Mouse (Mus musculus) neural tube, embryonic 13.5 days (tissue): ENCODE measurements around the gene Atp5f1. TPM values are rescaled to one million over a fixed set of nuclear protein-coding genes. Genes with fewer than 3 reads are reported as not detected.

ENCODE experiments used
- ATAC-seq: fragments of 200-750 bp; cut with Nextera tagmentation; 2 replicates; pipeline ENCODE4 v1.8.0; 2017; ENCODE audit warnings: low read depth, mild to moderate bottlenecking, moderate TSS enrichment, moderate library complexity
- H3K27ac ChIP-seq: fragments of 300-500 bp; sonication (generic); replicated peaks from 2 replicates; pipeline ENCODE4 v1.5.1; 2015; ENCODE audit warnings: moderate library complexity, mild to moderate bottlenecking, inconsistent platforms
- H3K27me3 ChIP-seq: fragments of 300-500 bp; sonication (generic); 2 replicates; pipeline ENCODE4 v1.6.1; 2015; ENCODE audit warnings: mild to moderate bottlenecking, inconsistent platforms
- H3K36me3 ChIP-seq: fragments of 300-500 bp; sonication (generic); 2 replicates; pipeline ENCODE4 v1.6.1; 2015; ENCODE audit warnings: mild to moderate bottlenecking, inconsistent platforms
- H3K4me1 ChIP-seq: fragments of 300-500 bp; sonication (generic); replicated peaks from 2 replicates; pipeline ENCODE4 v1.6.1; 2015; ENCODE audit warnings: inconsistent platforms
- H3K4me2 ChIP-seq: fragments of 300-500 bp; sonication (generic); 2 replicates; pipeline ENCODE4 v1.6.1; 2015; ENCODE audit warnings: inconsistent platforms, mild to moderate bottlenecking, moderate library complexity
- H3K4me3 ChIP-seq: fragments of 300-500 bp; sonication (generic); 2 replicates; pipeline ENCODE4 v1.5.1; 2015; ENCODE audit warnings: mild to moderate bottlenecking, inconsistent platforms
- H3K9ac ChIP-seq: fragments of 300-500 bp; sonication (generic); 2 replicates; pipeline ENCODE4 v1.6.1; 2015; ENCODE audit warnings: moderate library complexity, mild to moderate bottlenecking, inconsistent platforms
- H3K9me3 ChIP-seq: fragments of 300-500 bp; sonication (generic); 2 replicates; pipeline ENCODE4 v1.6.1; 2016; ENCODE audit warnings: inconsistent platforms
- WGBS: fragments of 180-500 bp; shearing (Covaris S2); methylation state at CpG from one replicate; pipeline ENCODE4 v1.1.7; 2015; 5-methylcytosine and 5-hydroxymethylcytosine counted together
- polyA plus RNA-seq: library from polyadenylated mRNA; unstranded; fragments of >200 nt; fragmentation: Nextera tagmentation; extraction: Ambion mirVana; gene quantifications from 2 replicates; pipeline ENCODE4 v1.2.1, GENCODE M21; 2015

The Atp5f1 gene
- polyA plus RNA-seq, 1 experiment from 2014 or later, result 612 TPM

DNA sequence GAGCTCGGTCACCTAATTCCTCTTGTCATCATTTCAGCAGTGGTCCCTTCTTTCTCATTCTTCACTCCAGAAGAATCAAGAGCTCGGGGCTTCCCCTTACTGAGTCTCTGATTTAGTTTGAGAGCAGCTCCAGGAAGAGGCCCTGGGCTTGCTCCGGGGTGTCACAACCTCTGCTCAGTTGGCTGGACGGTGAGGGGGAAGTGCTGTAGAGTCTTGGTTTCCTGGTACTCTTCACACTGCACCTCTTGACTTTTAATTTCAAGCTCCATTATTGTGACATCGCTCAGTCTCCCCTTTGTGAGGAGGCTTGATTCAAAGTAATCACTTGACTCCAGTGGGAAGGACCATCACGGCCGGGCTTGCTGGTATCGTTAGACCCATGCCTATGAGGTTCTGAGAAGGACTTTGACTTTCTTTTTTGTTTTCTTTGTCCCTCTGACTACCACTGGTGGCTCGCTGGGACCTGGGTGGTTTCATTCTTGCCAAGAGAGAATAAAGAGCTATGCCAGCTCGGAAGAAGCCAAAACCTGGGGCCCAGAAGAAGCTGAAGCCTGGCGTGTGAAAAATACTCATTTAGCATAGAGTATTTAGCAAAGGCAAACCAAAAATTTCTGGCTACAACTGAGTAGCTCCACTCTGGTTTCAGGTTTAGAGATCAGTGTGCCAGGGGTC is 49.2 kb downstream of the Atp5f1 start:
- no peak overlapping the region for H3K4me3 ChIP-seq
- no peak for ATAC-seq
- no peak overlapping the region for H3K4me2 ChIP-seq
- H3K9me3 ChIP-seq, result no peaks in the 10 kb centered on the region
- 86% methylated on average over 11 of the region's 11 CpGs for WGBS
- H3K9ac ChIP-seq, result no peak overlapping the region
- H3K27me3 ChIP-seq, result no peaks in the 10 kb centered on the region
- H3K4me1 ChIP-seq, result no peaks in the 10 kb centered on the region
- no peaks in the 10 kb centered on the region for H3K36me3 ChIP-seq
- no peak overlapping the region for H3K27ac ChIP-seq

- no peak overlapping the region for H3K9ac ChIP-seq
- no peaks in the 10 kb centered on the region for H3K9me3 ChIP-seq
- no peaks in the 10 kb centered on the region for H3K36me3 ChIP-seq
- H3K4me1 ChIP-seq, result no peaks in the 10 kb centered on the region
- H3K4me3 ChIP-seq, result no peak overlapping the region
- H3K4me2 ChIP-seq, result no peak overlapping the region
- H3K27me3 ChIP-seq, result no peaks in the 10 kb centered on the region
- 95% methylated on average over 4 of the region's 4 CpGs for WGBS
- no peak for ATAC-seq
- no peak overlapping the region for H3K27ac ChIP-seq
Observed at GRCm38 (mm10) chr3:105908976-105909375, 50.9 kb downstream of the Atp5f1 start.

- no peak overlapping the region for H3K27ac ChIP-seq
- no peaks in the 10 kb centered on the region for H3K9me3 ChIP-seq
- no peak for ATAC-seq
- no peak overlapping the region for H3K4me3 ChIP-seq
- no peaks in the 10 kb centered on the region for H3K4me1 ChIP-seq
- no peaks in the 10 kb centered on the region for H3K36me3 ChIP-seq
- no peak overlapping the region for H3K9ac ChIP-seq
- no peak overlapping the region for H3K4me2 ChIP-seq
- H3K27me3 ChIP-seq, result no peaks in the 10 kb centered on the region
- WGBS, result 54% methylated on average over 9 of the region's 9 CpGs
Observed at GRCm38 (mm10) chr3:105907956-105908655, 51.8 kb downstream of the Atp5f1 start.

DNA sequence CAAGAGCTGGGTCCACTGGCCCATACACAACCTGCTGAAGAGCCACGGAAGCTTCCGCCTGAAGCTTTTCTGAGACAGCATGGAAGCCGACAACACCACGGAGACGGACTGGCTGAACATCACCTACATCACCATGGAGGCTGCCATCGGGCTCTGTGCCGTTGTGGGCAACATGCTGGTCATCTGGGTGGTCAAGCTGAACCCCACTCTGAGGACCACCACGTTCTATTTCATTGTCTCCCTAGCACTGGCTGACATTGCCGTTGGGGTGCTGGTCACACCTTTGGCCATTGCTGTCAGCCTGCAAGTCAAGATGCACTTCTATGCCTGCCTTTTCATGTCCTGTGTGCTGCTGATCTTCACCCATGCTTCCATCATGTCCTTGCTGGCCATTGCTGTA is 55.2 kb downstream of the Atp5f1 start:
- Histone ChIP-seq H3K27me3 (no peaks in the 10 kb centered on the region), H3K27ac (no peak overlapping the region), H3K4me1 (no peaks in the 10 kb centered on the region), H3K4me2 (no peak overlapping the region), H3K36me3 (no peaks in the 10 kb centered on the region), H3K9ac (no peak overlapping the region), H3K9me3 (no peaks in the 10 kb centered on the region), H3K4me3 (no peak overlapping the region)
- ATAC-seq, result no peak
- WGBS, result 94% methylated on average over 9 of the region's 9 CpGs

DNA sequence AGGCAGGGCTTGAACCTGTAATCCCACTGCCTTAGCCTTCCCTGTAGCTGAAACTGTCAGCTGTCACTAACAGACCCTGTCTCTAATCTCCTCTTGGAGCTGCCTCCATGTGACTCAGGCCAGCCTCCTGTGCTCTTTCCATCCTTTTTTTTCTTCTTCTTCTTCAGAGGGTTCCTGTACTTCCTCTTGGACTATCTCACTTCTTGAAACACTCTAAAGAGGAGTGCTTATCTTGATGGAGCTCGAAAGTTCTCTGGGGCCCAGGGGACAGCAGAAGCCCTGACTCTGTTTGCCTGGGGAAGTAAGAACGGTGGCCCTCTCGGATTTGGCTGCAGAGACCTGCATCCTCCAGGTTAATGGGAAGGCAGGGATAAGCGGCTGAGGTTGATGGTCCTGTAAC is 55.7 kb downstream of the Atp5f1 start:
- H3K4me2 ChIP-seq, result no peak overlapping the region
- 79% methylated on average over 4 of the region's 4 CpGs for WGBS
- H3K9me3 ChIP-seq, result no peaks in the 10 kb centered on the region
- H3K27me3 ChIP-seq, result no peaks in the 10 kb centered on the region
- H3K4me1 ChIP-seq, result no peaks in the 10 kb centered on the region
- no peak overlapping the region for H3K9ac ChIP-seq
- no peak overlapping the region for H3K27ac ChIP-seq
- ATAC-seq, result no peak
- no peaks in the 10 kb centered on the region for H3K36me3 ChIP-seq
- H3K4me3 ChIP-seq, result no peak overlapping the region

- no peak overlapping the region for H3K27ac ChIP-seq
- no peak overlapping the region for H3K4me3 ChIP-seq
- ATAC-seq, result no peak
- WGBS, result 76% methylated on average over 4 of the region's 4 CpGs
- H3K27me3 ChIP-seq, result no peaks in the 10 kb centered on the region
- no peak overlapping the region for H3K4me2 ChIP-seq
- no peak overlapping the region for H3K9ac ChIP-seq
- H3K36me3 ChIP-seq, result no peaks in the 10 kb centered on the region
- H3K4me1 ChIP-seq, result no peaks in the 10 kb centered on the region
- H3K9me3 ChIP-seq, result no peaks in the 10 kb centered on the region
Observed at GRCm38 (mm10) chr3:105901468-105901867, 58.4 kb downstream of the Atp5f1 start.

DNA sequence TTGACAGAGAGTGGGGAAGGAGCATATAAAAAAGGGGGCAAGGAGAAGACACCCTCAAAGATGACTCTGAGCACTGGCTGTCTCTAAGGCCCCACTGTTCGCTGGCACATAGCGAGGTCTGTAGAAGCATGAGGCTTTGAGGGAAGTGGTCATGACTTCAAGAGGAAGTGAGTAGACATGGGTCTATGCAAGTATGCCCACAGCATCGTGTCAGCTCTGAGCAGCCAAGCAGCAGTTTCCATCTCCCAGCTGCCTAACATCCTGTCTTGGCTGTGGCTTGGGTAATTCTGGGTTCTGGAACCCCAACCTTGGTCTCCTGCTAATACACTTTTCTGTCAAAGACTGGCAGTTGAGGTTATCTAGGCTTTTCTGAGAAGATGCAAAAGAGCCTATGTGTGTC is 59.2 kb downstream of the Atp5f1 start:
- Histone ChIP-seq H3K27ac (no peak overlapping the region), H3K36me3 (no peaks in the 10 kb centered on the region), H3K4me3 (no peak overlapping the region), H3K9ac (no peak overlapping the region), H3K4me2 (no peak overlapping the region), H3K27me3 (no peaks in the 10 kb centered on the region), H3K4me1 (no peaks in the 10 kb centered on the region), H3K9me3 (no peaks in the 10 kb centered on the region)
- WGBS, result 84% methylated on average over 3 of the region's 3 CpGs
- no peak for ATAC-seq

- Histone ChIP-seq H3K27me3 (no peaks in the 10 kb centered on the region), H3K4me3 (no peak overlapping the region), H3K9me3 (no peaks in the 10 kb centered on the region), H3K9ac (no peak overlapping the region), H3K4me2 (no peak overlapping the region), H3K36me3 (no peaks in the 10 kb centered on the region), H3K4me1 (no peaks in the 10 kb centered on the region), H3K27ac (no peak overlapping the region)
- WGBS, result 78% methylated on average over 6 of the region's 6 CpGs
- ATAC-seq, result no peak
Observed at GRCm38 (mm10) chr3:105900266-105900665, 59.6 kb downstream of the Atp5f1 start.

GRCm38 (mm10) chr3:105899394-105900147 is 60.3 kb downstream of the Atp5f1 start:
- H3K4me2 ChIP-seq, result no peak overlapping the region
- H3K27me3 ChIP-seq, result no peaks in the 10 kb centered on the region
- H3K9ac ChIP-seq, result no peak overlapping the region
- no peak overlapping the region for H3K4me3 ChIP-seq
- no peaks in the 10 kb centered on the region for H3K36me3 ChIP-seq
- 0 out of 2 replicates have a peak, but pooled peaks cover 2% of the 10 kb centered on the region for H3K4me1 ChIP-seq
- no peak overlapping the region for H3K27ac ChIP-seq
- WGBS, result 39% methylated on average over 8 of the region's 8 CpGs
- peak; percentile 61; the same call in 1 of the 2 replicates for ATAC-seq
- no peaks in the 10 kb centered on the region for H3K9me3 ChIP-seq

- H3K27ac ChIP-seq, result no peak overlapping the region
- peak; percentile 23; the same call in 1 of the 2 replicates for ATAC-seq
- H3K4me3 ChIP-seq, result no peak overlapping the region
- H3K9me3 ChIP-seq, result no peaks in the 10 kb centered on the region
- 90% methylated on average over 11 of the region's 11 CpGs for WGBS
- H3K9ac ChIP-seq, result no peak overlapping the region
- H3K4me2 ChIP-seq, result no peak overlapping the region
- no peaks in the 10 kb centered on the region for H3K36me3 ChIP-seq
- H3K27me3 ChIP-seq, result no peaks in the 10 kb centered on the region
- H3K4me1 ChIP-seq, result 0 out of 2 replicates have a peak, but pooled peaks cover 7% of the 10 kb centered on the region
Observed at GRCm38 (mm10) chr3:105898861-105899260, 61.0 kb downstream of the Atp5f1 start.

- H3K4me2 ChIP-seq, result no peak overlapping the region
- H3K4me3 ChIP-seq, result no peak overlapping the region
- H3K27ac ChIP-seq, result no peak overlapping the region
- WGBS, result 79% methylated on average over 2 of the region's 2 CpGs
- no peaks in the 10 kb centered on the region for H3K9me3 ChIP-seq
- ATAC-seq, result no peak
- H3K36me3 ChIP-seq, result no peaks in the 10 kb centered on the region
- H3K4me1 ChIP-seq, result 0 out of 2 replicates have a peak, but pooled peaks cover 7% of the 10 kb centered on the region
- no peaks in the 10 kb centered on the region for H3K27me3 ChIP-seq
- no peak overlapping the region for H3K9ac ChIP-seq
Observed at GRCm38 (mm10) chr3:105898325-105898724, 61.6 kb downstream of the Atp5f1 start.

GRCm38 (mm10) chr3:105896811-105897210 is 63.1 kb downstream of the Atp5f1 start:
- Histone ChIP-seq H3K4me1 (0 out of 2 replicates have a peak, but pooled peaks cover 7% of the 10 kb centered on the region), H3K4me3 (no peak overlapping the region), H3K4me2 (no peak overlapping the region), H3K27me3 (no peaks in the 10 kb centered on the region), H3K27ac (no peak overlapping the region), H3K36me3 (no peaks in the 10 kb centered on the region), H3K9me3 (no peaks in the 10 kb centered on the region), H3K9ac (no peak overlapping the region)
- 85% methylated on average over 3 of the region's 3 CpGs for WGBS
- ATAC-seq, result no peak
